Mouse (Mus musculus): ENCODE data around the gene Zfp37. TPM values are rescaled to one million over a fixed set of nuclear protein-coding genes. Genes with fewer than 3 reads are reported as not detected.
"Not testable (repeated sequence)": the region's sequence is repeated elsewhere in the genome, so short reads cannot be mapped to it uniquely, and the experiment has no call there.

The Zfp37 gene
- polyA plus RNA-seq, 1 experiment from 2014 or later = 22.8 TPM

DNA sequence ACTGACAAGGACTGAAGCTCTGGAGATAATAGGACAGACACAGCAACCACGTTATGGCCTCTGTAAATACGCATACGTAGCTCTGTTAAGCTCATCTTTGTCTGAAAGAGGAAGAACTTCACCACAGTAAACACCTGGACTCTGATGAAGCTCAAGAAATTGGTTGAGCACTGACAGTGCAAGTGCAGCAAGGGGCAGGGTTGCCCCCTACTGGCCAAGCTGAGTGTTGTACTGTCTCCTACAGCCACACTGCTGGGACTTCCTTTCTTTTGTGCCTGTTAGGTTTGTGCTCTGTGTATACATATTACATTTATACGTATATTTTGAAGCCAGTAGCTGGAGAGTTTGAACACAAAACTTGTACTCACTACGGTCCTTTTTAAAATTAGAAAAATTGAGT is 53.6 kb downstream of the Zfp37 start:
- WGBS = 45% methylated on average over 5 of the region's 5 CpGs
- no peaks in the 10 kb centered on the region for H3K27me3 ChIP-seq (replicated peaks; ENCODE audit: control insufficient read depth, insufficient read depth, low read length)
- no peak overlapping the region for H3K9ac ChIP-seq (replicated peaks; ENCODE audit: low read depth, low read length)
- H3K27ac ChIP-seq (ENCODE audit: low read length) = no peak overlapping the region
- H3K4me3 ChIP-seq (replicated peaks; ENCODE audit: low read length) = no peak overlapping the region
- no peak overlapping the region for H3K4me2 ChIP-seq (ENCODE audit: low read length)
- H3K36me3 ChIP-seq (ENCODE audit: control insufficient read depth, insufficient read depth) = no peaks in the 10 kb centered on the region
- H3K9me3 ChIP-seq (ENCODE audit: control insufficient read depth, low read length) = no peaks in the 10 kb centered on the region
- no peaks in the 10 kb centered on the region for H3K4me1 ChIP-seq (replicated peaks; ENCODE audit: control insufficient read depth, insufficient read depth, low read length)
- no peak for ATAC-seq

DNA sequence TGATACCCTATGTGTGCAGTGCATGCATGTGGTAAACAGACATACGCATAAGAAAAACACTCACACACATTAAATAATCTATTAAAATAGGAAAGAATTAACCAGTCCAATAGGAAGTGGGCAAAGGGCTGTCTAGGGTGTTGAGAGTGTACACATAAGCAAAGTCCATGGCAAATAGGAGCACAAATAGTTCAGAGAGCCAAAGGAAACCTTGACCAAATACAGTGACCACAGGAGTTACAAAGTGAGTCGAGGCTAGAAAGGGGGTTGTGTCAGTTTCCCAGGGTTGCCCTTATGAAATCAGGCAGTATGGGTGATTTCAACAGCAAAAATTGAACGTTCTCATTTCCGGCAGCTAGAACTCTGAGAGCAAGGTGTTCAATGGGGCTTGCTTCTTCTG is 56.4 kb downstream of the Zfp37 start:
- WGBS = 87% methylated on average over 4 of the region's 4 CpGs
- ATAC-seq = no peak

DNA sequence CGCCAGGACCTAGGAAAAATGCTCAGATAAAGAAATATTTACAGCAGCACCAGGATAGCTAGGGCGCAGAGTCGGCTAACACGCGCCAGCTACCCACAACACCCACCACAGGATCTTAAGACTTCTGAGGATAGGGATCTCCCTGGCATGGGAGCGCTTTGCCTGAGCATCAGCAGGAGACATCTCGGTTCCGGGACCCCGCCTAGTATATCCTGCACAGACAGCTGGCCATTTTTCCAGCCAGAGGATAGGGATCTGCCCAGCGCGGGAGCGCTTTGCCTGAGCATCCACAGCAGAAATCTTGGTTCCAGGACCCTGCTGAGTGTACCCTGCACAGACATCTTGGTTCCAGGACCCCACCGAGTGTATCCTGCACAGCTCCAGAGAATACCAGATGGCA is 63.2 kb downstream of the Zfp37 start:
- not testable (repeated sequence) for H3K27ac ChIP-seq (ENCODE audit: low read length); H3K9ac ChIP-seq (replicated peaks; ENCODE audit: low read depth, low read length); H3K4me2 ChIP-seq (ENCODE audit: low read length); ATAC-seq; H3K27me3 ChIP-seq (replicated peaks; ENCODE audit: control insufficient read depth, insufficient read depth, low read length); H3K4me1 ChIP-seq (replicated peaks; ENCODE audit: control insufficient read depth, insufficient read depth, low read length); H3K9me3 ChIP-seq (ENCODE audit: control insufficient read depth, low read length); H3K36me3 ChIP-seq (ENCODE audit: control insufficient read depth, insufficient read depth); H3K4me3 ChIP-seq (replicated peaks; ENCODE audit: low read length)
- WGBS = 95% methylated on average over 13 of the region's 13 CpGs

More for the DNA sequence above, 56.4 kb downstream of the Zfp37 start:
- no peak overlapping the region for H3K27ac ChIP-seq (ENCODE audit: low read length)
- H3K9ac ChIP-seq (replicated peaks; ENCODE audit: low read depth, low read length) = no peak overlapping the region
- no peak overlapping the region for H3K4me2 ChIP-seq (ENCODE audit: low read length)
- no peaks in the 10 kb centered on the region for H3K9me3 ChIP-seq (ENCODE audit: control insufficient read depth, low read length)
- no peaks in the 10 kb centered on the region for H3K27me3 ChIP-seq (replicated peaks; ENCODE audit: control insufficient read depth, insufficient read depth, low read length)
- H3K4me1 ChIP-seq (replicated peaks; ENCODE audit: control insufficient read depth, insufficient read depth, low read length) = no peaks in the 10 kb centered on the region
- H3K36me3 ChIP-seq (ENCODE audit: control insufficient read depth, insufficient read depth) = no peaks in the 10 kb centered on the region
- H3K4me3 ChIP-seq (replicated peaks; ENCODE audit: low read length) = no peak overlapping the region

DNA sequence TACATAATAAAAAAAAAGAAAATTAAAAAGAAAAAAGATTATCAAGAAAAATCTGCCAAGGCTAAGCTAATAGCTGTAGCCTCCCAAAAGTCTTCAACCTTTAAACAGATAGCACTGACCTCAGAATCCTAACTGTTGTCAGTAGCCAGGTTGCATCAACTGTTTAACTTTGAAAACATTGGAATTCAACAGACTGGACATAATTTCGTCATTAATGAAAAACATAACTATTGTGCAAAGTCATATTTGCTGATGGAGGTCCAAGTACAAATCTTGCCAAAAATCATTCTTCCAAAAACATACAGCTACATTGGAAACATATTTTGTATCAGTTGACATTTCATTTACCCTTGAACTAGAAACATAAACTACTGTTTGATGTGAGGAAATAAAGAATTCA is 72.4 kb downstream of the Zfp37 start:
- 76% methylated on average over 1 of the region's 1 CpGs for WGBS
- ATAC-seq = no peak
- H3K27ac ChIP-seq (ENCODE audit: low read length) = no peak overlapping the region
- H3K36me3 ChIP-seq (ENCODE audit: control insufficient read depth, insufficient read depth) = no peaks in the 10 kb centered on the region
- no peaks in the 10 kb centered on the region for H3K27me3 ChIP-seq (replicated peaks; ENCODE audit: control insufficient read depth, insufficient read depth, low read length)
- H3K4me3 ChIP-seq (replicated peaks; ENCODE audit: low read length) = no peak overlapping the region
- no peak overlapping the region for H3K4me2 ChIP-seq (ENCODE audit: low read length)
- no peak overlapping the region for H3K9ac ChIP-seq (replicated peaks; ENCODE audit: low read depth, low read length)
- H3K9me3 ChIP-seq (ENCODE audit: control insufficient read depth, low read length) = no peaks in the 10 kb centered on the region
- no peaks in the 10 kb centered on the region for H3K4me1 ChIP-seq (replicated peaks; ENCODE audit: control insufficient read depth, insufficient read depth, low read length)

DNA sequence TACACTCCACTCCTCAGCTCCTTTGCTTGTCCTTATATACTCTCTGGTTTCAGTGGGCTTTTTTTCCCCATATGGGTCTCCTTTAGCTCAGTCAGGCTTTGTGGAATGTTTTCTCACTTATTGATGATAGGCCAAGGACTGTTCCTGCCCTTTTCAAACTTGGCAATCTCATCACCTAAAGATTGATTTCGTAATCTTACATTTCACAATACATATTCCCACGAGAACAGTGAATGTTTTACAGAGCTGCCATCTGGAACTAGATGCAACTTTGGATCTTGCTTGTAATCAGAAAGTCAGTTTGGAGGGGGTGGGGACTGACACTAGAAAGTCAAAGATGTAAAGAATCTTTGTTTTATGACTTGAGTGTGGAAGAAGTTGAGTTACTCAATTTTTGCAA is 80.0 kb downstream of the Zfp37 start, which contains the start of gene Mup21:
TSS of gene Mup21 (minus strand) at position 53 of the 400 bp plus-strand sequence.
- no peak within 1 kb of the TSS for H3K4me3 ChIP-seq (replicated peaks; ENCODE audit: low read length)
- no peak within 1 kb of the TSS for H3K27ac ChIP-seq (ENCODE audit: low read length)
- no peak within 1 kb of the TSS for H3K4me2 ChIP-seq (ENCODE audit: low read length)
- no peaks in the 10 kb centered on the region for H3K27me3 ChIP-seq (replicated peaks; ENCODE audit: control insufficient read depth, insufficient read depth, low read length)
- no peak for ATAC-seq
- 84% methylated on average over 2 of the region's 2 CpGs for WGBS
- no peaks in the 10 kb centered on the region for H3K36me3 ChIP-seq (ENCODE audit: control insufficient read depth, insufficient read depth)
- no peaks in the 10 kb centered on the region for H3K9me3 ChIP-seq (ENCODE audit: control insufficient read depth, low read length)
- H3K9ac ChIP-seq (replicated peaks; ENCODE audit: low read depth, low read length) = no peak within 1 kb of the TSS
- no peaks in the 10 kb centered on the region for H3K4me1 ChIP-seq (replicated peaks; ENCODE audit: control insufficient read depth, insufficient read depth, low read length)

Other genes with a start within 250 kb of the Zfp37 start
- not detected in 2 replicates for gene Mup20, start 176.9 kb downstream of the Zfp37 start, polyA plus RNA-seq (2015; fragmentation: Nextera tagmentation; extraction: Ambion mirVana)
- not detected in 2 replicates for gene Mup3, start 143.7 kb downstream of the Zfp37 start, polyA plus RNA-seq (2015; fragmentation: Nextera tagmentation; extraction: Ambion mirVana)
- gene Mup21, start 80.2 kb downstream of the Zfp37 start, polyA plus RNA-seq (2015; fragmentation: Nextera tagmentation; extraction: Ambion mirVana) = not detected in 2 replicates
- gene Slc31a2, start 31.5 kb upstream of the Zfp37 start, polyA plus RNA-seq (2015; fragmentation: Nextera tagmentation; extraction: Ambion mirVana) = 13.0 and 15.6 TPM in 2 replicates
- gene Fkbp15, start 129.5 kb upstream of the Zfp37 start, polyA plus RNA-seq (2015; fragmentation: Nextera tagmentation; extraction: Ambion mirVana) = 23.5 and 24.0 TPM in 2 replicates
- gene Slc31a1, start 129.7 kb upstream of the Zfp37 start, polyA plus RNA-seq (2015; fragmentation: Nextera tagmentation; extraction: Ambion mirVana) = 39.6 and 43.2 TPM in 2 replicates
- gene Cdc26, start 177.6 kb upstream of the Zfp37 start, polyA plus RNA-seq (2015; fragmentation: Nextera tagmentation; extraction: Ambion mirVana) = 99.8 and 104 TPM in 2 replicates
- gene Prpf4, start 177.8 kb upstream of the Zfp37 start, polyA plus RNA-seq (2015; fragmentation: Nextera tagmentation; extraction: Ambion mirVana) = 17.0 and 18.7 TPM in 2 replicates
- gene Rnf183, start 204.2 kb upstream of the Zfp37 start, polyA plus RNA-seq (2015; fragmentation: Nextera tagmentation; extraction: Ambion mirVana) = not detected in 2 replicates
- gene Wdr31, start 239.8 kb upstream of the Zfp37 start, polyA plus RNA-seq (2015; fragmentation: Nextera tagmentation; extraction: Ambion mirVana) = 9.8 and 13.8 TPM in 2 replicates
- gene Bspry, start 249.0 kb upstream of the Zfp37 start, polyA plus RNA-seq (2015; fragmentation: Nextera tagmentation; extraction: Ambion mirVana) = 0.62 and 0.71 TPM in 2 replicates

All from forebrain, embryonic 16.5 days (tissue).